Mouse (Mus musculus): ENCODE results near the gene Fam234a. TPM values are rescaled to one million over a fixed set of nuclear protein-coding genes. Genes with fewer than 3 reads are reported as not detected.

The Fam234a gene
- polyA plus RNA-seq, 1 experiment from 2014 or later: 31.2 TPM

DNA sequence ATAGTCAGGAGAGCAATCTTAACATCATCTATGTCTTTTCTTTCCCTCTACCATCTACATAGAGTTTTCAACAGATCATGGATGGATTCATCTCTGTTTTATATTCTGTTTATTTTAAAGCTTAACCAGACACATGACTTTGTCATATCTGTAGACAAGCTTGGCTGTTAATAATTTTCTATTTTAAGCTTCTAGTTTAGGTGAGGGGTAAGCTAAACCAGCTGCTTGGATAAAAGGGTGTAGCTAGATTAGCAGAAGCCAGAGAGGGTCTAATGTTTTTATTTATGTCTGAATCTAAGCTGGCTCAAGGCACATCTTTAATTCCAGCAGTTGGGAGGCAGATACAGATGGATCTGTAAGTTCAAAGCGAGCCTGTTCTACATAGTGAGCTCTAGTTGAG lies 81.3 kb downstream of the Fam234a start:
- Histone ChIP-seq H3K27me3 (ENCODE audit: control insufficient read depth, insufficient read depth, low read length) (no peaks in the 10 kb centered on the region), H3K4me1 (replicated peaks; ENCODE audit: control insufficient read depth, insufficient read depth, low read length) (no peaks in the 10 kb centered on the region), H3K27ac (no peak overlapping the region), H3K9me3 (ENCODE audit: control insufficient read depth, low read length) (no peaks in the 10 kb centered on the region), H3K4me3 (replicated peaks; ENCODE audit: low read length) (no peak overlapping the region), H3K9ac (no peak overlapping the region), H3K36me3 (replicated peaks; ENCODE audit: control insufficient read depth, insufficient read depth) (no peaks in the 10 kb centered on the region), H3K4me2 (replicated peaks) (no peak overlapping the region)
- ATAC-seq (ENCODE audit: low FRiP score) (no peak), DNase-seq (ENCODE audit: low spot score) (no peak)
- WGBS: 94% methylated on average over 1 of the region's 1 CpGs

Other genes with a start within 250 kb of the Fam234a start
- gene Rab11fip3, start 174.7 kb downstream of the Fam234a start, polyA plus RNA-seq (2014; fragmentation: Nextera tagmentation; extraction: Ambion mirVana): 27.4 and 29.5 TPM in 2 replicates
- 22.6 and 28.8 TPM in 2 replicates for gene Decr2, start 153.9 kb downstream of the Fam234a start, polyA plus RNA-seq (2014; fragmentation: Nextera tagmentation; extraction: Ambion mirVana)
- 14.5 and 17.5 TPM in 2 replicates for gene Nme4, start 148.6 kb downstream of the Fam234a start, polyA plus RNA-seq (2014; fragmentation: Nextera tagmentation; extraction: Ambion mirVana)
- gene Tmem8, start 130.9 kb downstream of the Fam234a start, polyA plus RNA-seq (2014; fragmentation: Nextera tagmentation; extraction: Ambion mirVana): 3.2 and 3.9 TPM in 2 replicates
- gene Mrpl28, start 120.7 kb downstream of the Fam234a start, polyA plus RNA-seq (2014; fragmentation: Nextera tagmentation; extraction: Ambion mirVana): 184 and 190 TPM in 2 replicates
- gene Axin1, start 105.6 kb downstream of the Fam234a start, polyA plus RNA-seq (2014; fragmentation: Nextera tagmentation; extraction: Ambion mirVana): 7.0 and 8.5 TPM in 2 replicates
- 0.28 TPM in 1 of 2 replicates, not detected in the other for gene Pdia2, start 45.2 kb downstream of the Fam234a start, polyA plus RNA-seq (2014; fragmentation: Nextera tagmentation; extraction: Ambion mirVana)
- 14.2 and 16.1 TPM in 2 replicates for gene Rgs11, start 41.3 kb downstream of the Fam234a start, polyA plus RNA-seq (2014; fragmentation: Nextera tagmentation; extraction: Ambion mirVana)
- 181 and 195 TPM in 2 replicates for gene Arhgdig, start 36.5 kb downstream of the Fam234a start, polyA plus RNA-seq (2014; fragmentation: Nextera tagmentation; extraction: Ambion mirVana)
- 100.0 and 104 TPM in 2 replicates for gene Luc7l, start 8.7 kb upstream of the Fam234a start, polyA plus RNA-seq (2014; fragmentation: Nextera tagmentation; extraction: Ambion mirVana)
- gene Neurl1b, start 170.6 kb upstream of the Fam234a start, polyA plus RNA-seq (2014; fragmentation: Nextera tagmentation; extraction: Ambion mirVana): 1.9 and 2.1 TPM in 2 replicates

Measured in hindbrain, embryonic 14.5 days (tissue).